In the genomic region with DNA sequence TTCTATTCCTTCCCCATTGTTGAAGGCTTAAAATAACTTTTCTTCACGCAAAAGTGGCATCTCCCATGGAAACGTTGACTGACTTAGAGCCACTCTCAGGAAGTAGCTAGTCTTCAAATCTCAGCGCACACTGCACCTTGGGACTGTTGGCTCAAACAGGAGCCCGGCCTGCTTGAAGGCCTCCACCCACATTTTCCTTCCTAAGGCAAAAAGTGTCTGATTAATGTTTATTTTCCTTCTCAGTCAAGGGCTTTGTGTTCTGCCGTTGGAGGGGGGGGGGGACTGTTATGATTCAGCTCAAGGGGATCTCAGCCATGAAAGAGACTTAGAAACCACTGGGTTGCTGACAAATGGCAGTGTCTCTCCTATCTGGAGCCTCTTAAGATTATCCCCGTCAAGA, we compare ENCODE assay signal across 10 mouse cellular contexts. TPM values are rescaled to one million over a fixed set of nuclear protein-coding genes. Genes with fewer than 3 reads are reported as not detected.
A peak's percentile ranks its signal among the peaks of the same experiment; 100 is the strongest.
DNase-seq lines count a peak whose midpoint lies in the region; ATAC-seq and TF ChIP-seq lines count a peak whose summit lies in the region.
"Had no signal": no experiment of that assay in that cellular context is flagged by ENCODE, and none has a peak within 500 bp of the region (broad histone marks: within the 10 kb centered on the region; RNA-seq: fewer than 3 reads in every experiment).

No protein-coding gene starts in this region.

- 62% methylated on average over 6 of the region's 6 CpGs for WGBS in hindbrain, embryonic 10.5 days
- 61% methylated on average over 6 of the region's 6 CpGs for WGBS in hindbrain, embryonic 14.5 days
- 18% methylated on average over 6 of the region's 6 CpGs for WGBS in heart, embryonic 12.5 days
- 23% methylated on average over 6 of the region's 6 CpGs for WGBS in lung, postnatal 0 days
- WGBS in midbrain, embryonic 10.5 days, result 67% methylated on average over 6 of the region's 6 CpGs

- H3K27me3 ChIP-seq in hindbrain, embryonic 10.5 days (ENCODE audit: insufficient read depth, poor library complexity, severe bottlenecking), result no peaks in the 10 kb centered on the region; the same call in 1 of the 2 replicates
- H3K27me3 ChIP-seq in hindbrain, embryonic 14.5 days (ENCODE audit: control insufficient read depth, insufficient read depth, low read length), result no peaks in the 10 kb centered on the region; the same call in 1 of the 2 replicates
- no peaks in the 10 kb centered on the region for H3K27me3 ChIP-seq in heart, embryonic 12.5 days (replicated peaks)
- no peaks in the 10 kb centered on the region for H3K27me3 ChIP-seq in lung, postnatal 0 days (replicated peaks; ENCODE audit: insufficient read depth, low read length)
- peaks cover 5% of the 10 kb centered on the region; the same call in 1 of the 2 replicates for H3K27me3 ChIP-seq in midbrain, embryonic 10.5 days (ENCODE audit: low read depth, poor library complexity, severe bottlenecking)
- H3K27me3 ChIP-seq: midbrain, embryonic 15.5 days had no signal

- no peak for DNase-seq in hindbrain, embryonic 10.5 days (ENCODE audit: low spot score)
- DNase-seq in hindbrain, embryonic 14.5 days (ENCODE audit: low spot score), result no peak
- peak; percentile 31 for DNase-seq in brain, adult 2 months (ENCODE audit: low read depth, low spot score)
- DNase-seq in lung, postnatal 0 days (ENCODE audit: low spot score), result peak; percentile 80
- no peak for DNase-seq in spleen, adult 12 weeks (ENCODE audit: low spot score)
- no peak for DNase-seq in layer of hippocampus, postnatal 14 days (ENCODE audit: low spot score in 2 of 2)
- no peak for DNase-seq in midbrain, embryonic 10.5 days (ENCODE audit: low spot score)
- DNase-seq: cerebellum, adult 18-20 months had no signal

- peaks cover 39% of the 10 kb centered on the region for H3K4me1 ChIP-seq in hindbrain, embryonic 10.5 days (replicated peaks)
- no peaks in the 10 kb centered on the region; the same call in 1 of the 2 replicates for H3K4me1 ChIP-seq in hindbrain, embryonic 14.5 days (replicated peaks; ENCODE audit: control insufficient read depth, insufficient read depth, low read length)
- peaks cover 51% of the 10 kb centered on the region for H3K4me1 ChIP-seq in heart, embryonic 12.5 days (replicated peaks)
- peaks cover 6% of the 10 kb centered on the region; the same call in 1 of the 2 replicates for H3K4me1 ChIP-seq in lung, postnatal 0 days (ENCODE audit: insufficient read depth, low read depth, low read length)
- peaks cover 32% of the 10 kb centered on the region for H3K4me1 ChIP-seq in midbrain, embryonic 10.5 days

- TF ChIP-seq EP300 in lung, postnatal 0 days (IDR thresholded peaks at IDR 0.05), result peak; percentile 51; the same call in 1 of the 2 replicates

- no peak for ATAC-seq in hindbrain, embryonic 14.5 days (ENCODE audit: low FRiP score)
- peak; percentile 56 for ATAC-seq in heart, embryonic 12.5 days (ENCODE audit: insufficient number of reproducible peaks, low FRiP score)
- peak; percentile 74 for ATAC-seq in lung, postnatal 0 days
- ATAC-seq: midbrain, embryonic 15.5 days had no signal

- no peaks in the 10 kb centered on the region for H3K9me3 ChIP-seq in hindbrain, embryonic 10.5 days
- no peaks in the 10 kb centered on the region for H3K9me3 ChIP-seq in hindbrain, embryonic 14.5 days (ENCODE audit: control insufficient read depth, low read length)
- H3K9me3 ChIP-seq in heart, embryonic 12.5 days (replicated peaks), result no peaks in the 10 kb centered on the region
- no peaks in the 10 kb centered on the region for H3K9me3 ChIP-seq in lung, postnatal 0 days (ENCODE audit: low read length)
- no peaks in the 10 kb centered on the region for H3K9me3 ChIP-seq in midbrain, embryonic 10.5 days (replicated peaks)
- H3K9me3 ChIP-seq: midbrain, embryonic 15.5 days had no signal

- TF ChIP-seq CTCF in lung, postnatal 0 days (IDR thresholded peaks at IDR 0.05), result no peak

- no peak overlapping the region for H3K9ac ChIP-seq in hindbrain, embryonic 14.5 days
- H3K9ac ChIP-seq in heart, embryonic 12.5 days, result no peak overlapping the region
- H3K9ac ChIP-seq in lung, postnatal 0 days (replicated peaks; ENCODE audit: low read depth), result no peak overlapping the region
- H3K9ac ChIP-seq: midbrain, embryonic 15.5 days had no signal

- H3K4me3 ChIP-seq in hindbrain, embryonic 10.5 days, result no peak overlapping the region
- H3K4me3 ChIP-seq in hindbrain, embryonic 14.5 days (replicated peaks; ENCODE audit: low read length), result no peak overlapping the region
- H3K4me3 ChIP-seq in heart, embryonic 12.5 days, result no peak overlapping the region
- H3K4me3 ChIP-seq in lung, postnatal 0 days (ENCODE audit: low read depth, low read length), result no peak overlapping the region
- no peak overlapping the region for H3K4me3 ChIP-seq in midbrain, embryonic 10.5 days
- H3K4me3 ChIP-seq: midbrain, embryonic 15.5 days had no signal

- H3K4me2 ChIP-seq in hindbrain, embryonic 14.5 days (replicated peaks), result no peak overlapping the region
- no peak overlapping the region for H3K4me2 ChIP-seq in heart, embryonic 12.5 days
- H3K4me2 ChIP-seq in lung, postnatal 0 days (replicated peaks; ENCODE audit: low read depth, low read length), result no peak overlapping the region
- H3K4me2 ChIP-seq: midbrain, embryonic 15.5 days had no signal

- peak overlapping the region; percentile 35; the same call in 1 of the 2 replicates for H3K27ac ChIP-seq in hindbrain, embryonic 10.5 days
- H3K27ac ChIP-seq in hindbrain, embryonic 14.5 days, result no peak overlapping the region
- peak overlapping the region; percentile 73 for H3K27ac ChIP-seq in heart, embryonic 12.5 days (ENCODE audit: poor library complexity, severe bottlenecking)
- peak overlapping the region; percentile 51; the same call in 1 of the 2 replicates for H3K27ac ChIP-seq in lung, postnatal 0 days (ENCODE audit: low read length)
- H3K27ac ChIP-seq in midbrain, embryonic 10.5 days (replicated peaks), result no peak overlapping the region
- H3K27ac ChIP-seq: midbrain, embryonic 15.5 days had no signal

- no peaks in the 10 kb centered on the region for H3K36me3 ChIP-seq in hindbrain, embryonic 10.5 days
- H3K36me3 ChIP-seq in hindbrain, embryonic 14.5 days (replicated peaks; ENCODE audit: control insufficient read depth, insufficient read depth), result no peaks in the 10 kb centered on the region
- H3K36me3 ChIP-seq in heart, embryonic 12.5 days, result no peaks in the 10 kb centered on the region
- no peaks in the 10 kb centered on the region for H3K36me3 ChIP-seq in lung, postnatal 0 days (ENCODE audit: insufficient read depth, low read length)
- no peaks in the 10 kb centered on the region for H3K36me3 ChIP-seq in midbrain, embryonic 10.5 days
- H3K36me3 ChIP-seq: midbrain, embryonic 15.5 days had no signal

RNA-seq across cellular contexts. Expression of a gene that starts 56.5 kb away (rescaled TPM):
- 7.2 and 7.3 TPM in 2 replicates for polyA plus RNA-seq in hindbrain, embryonic 10.5 days (2016; fragmentation: Nextera tagmentation; extraction: Ambion mirVana)
- 16.9 and 17.7 TPM in 2 replicates for polyA plus RNA-seq in hindbrain, embryonic 14.5 days (2014; fragmentation: Nextera tagmentation; extraction: Ambion mirVana)
- polyA plus RNA-seq in heart, embryonic 12.5 days (2016; fragmentation: Nextera tagmentation; extraction: Ambion mirVana), result 6.8 and 8.5 TPM in 2 replicates
- polyA plus RNA-seq in lung, postnatal 0 days (2015; fragmentation: Nextera tagmentation; extraction: Ambion mirVana), result 12.7 and 13.4 TPM in 2 replicates
- total RNA-seq in layer of hippocampus, postnatal 14 days (2021), result 10 to 100 TPM; 23.5 to 28.6 TPM
- 6.6 and 7.0 TPM in 2 replicates for polyA plus RNA-seq in midbrain, embryonic 10.5 days (2016; fragmentation: Nextera tagmentation; extraction: Ambion mirVana)

Comparison
In these comparisons a context has a peak if more than half of its experiments do, and no peak if none do; other contexts are left out.
1. H3K27ac ChIP-seq: peak in hindbrain, embryonic 10.5 days (single experiment), heart, embryonic 12.5 days (single experiment) and lung, postnatal 0 days (single experiment); none in hindbrain, embryonic 14.5 days (single experiment) and midbrain, embryonic 10.5 days (single experiment).
2. DNase-seq: peak in brain, adult 2 months (single experiment) and lung, postnatal 0 days (single experiment); none in hindbrain, embryonic 10.5 days (single experiment), hindbrain, embryonic 14.5 days (single experiment), spleen, adult 12 weeks (single experiment), layer of hippocampus, postnatal 14 days (0 of 2) and midbrain, embryonic 10.5 days (single experiment).